Comparison of ENCODE assay signal across 26 mouse cellular contexts in genomic region chr5:5483254-5483858, GRCm38 (mm10). TPM values are rescaled to one million over a fixed set of nuclear protein-coding genes. Genes with fewer than 3 reads are reported as not detected.
A peak's percentile ranks its signal among the peaks of the same experiment; 100 is the strongest.
DNase-seq lines count a peak whose midpoint lies in the region; ATAC-seq and TF ChIP-seq lines count a peak whose summit lies in the region.
"Had no signal": no experiment of that assay in that cellular context is flagged by ENCODE, and none has a peak within 500 bp of the region (broad histone marks: within the 10 kb centered on the region; RNA-seq: fewer than 3 reads in every experiment).

No protein-coding gene starts in this region.

- DNase-seq in embryo, embryonic 10.5 days (ENCODE audit: low spot score): peak; percentile 18
- DNase-seq in embryo, embryonic 10 days (ENCODE audit: low spot score): no peak
- DNase-seq in limb, embryonic 11.5 days (ENCODE audit: low spot score): no peak
- no peak for DNase-seq in limb, embryonic 10.5 days (ENCODE audit: low spot score)
- peak; percentile 84 for DNase-seq in embryonic facial prominence, embryonic 14.5 days (ENCODE audit: low spot score)
- peak; percentile 30 for DNase-seq in limb, embryonic 14.5 days (ENCODE audit: low spot score)
- DNase-seq in spleen, postnatal 4 days (ENCODE audit: low spot score in 2 of 2): no peak
- DNase-seq in spleen, postnatal 14 days (ENCODE audit: low spot score in 2 of 2): no peak
- DNase-seq: adrenal gland, postnatal 10 days; B cell, adult 2 months; cerebellum, adult 11 months; cerebellum, adult 8-10 months; cerebellum, postnatal 14 days; gastrocnemius, postnatal 10 days; heart, adult 2 months; heart, postnatal 14 days had no signal

- 61% methylated on average over 9 of the region's 9 CpGs for WGBS in limb, embryonic 11.5 days
- 77% methylated on average over 9 of the region's 9 CpGs for WGBS in limb, embryonic 10.5 days
- WGBS in embryonic facial prominence, embryonic 14.5 days: 25% methylated on average over 9 of the region's 9 CpGs
- 58% methylated on average over 9 of the region's 9 CpGs for whole genome bisulfite sequencing in limb, embryonic 14.5 days

- no peak for TF ChIP-seq POLR2A in limb, embryonic 14.5 days (IDR thresholded peaks at IDR 0.05; ENCODE audit: borderline replicate concordance, extremely low read depth, insufficient read depth, insufficient read length)

- no peak overlapping the region for H3K27ac ChIP-seq in limb, embryonic 11.5 days (replicated peaks; ENCODE audit: low read depth, low read length)
- no peak overlapping the region for H3K27ac ChIP-seq in limb, embryonic 10.5 days
- H3K27ac ChIP-seq in embryonic facial prominence, embryonic 14.5 days (replicated peaks; ENCODE audit: low read depth, low read length): no peak overlapping the region
- no peak overlapping the region for H3K27ac ChIP-seq in limb, embryonic 14.5 days (replicated peaks; ENCODE audit: low read depth, low read length)
- H3K27ac ChIP-seq: embryonic facial prominence, embryonic 15.5 days; forebrain, embryonic 15.5 days; heart, adult 2 months; heart, embryonic 15.5 days; hindbrain, embryonic 15.5 days had no signal

- H3K4me3 ChIP-seq in limb, embryonic 11.5 days (ENCODE audit: low read depth, low read length): no peak overlapping the region
- H3K4me3 ChIP-seq in limb, embryonic 10.5 days: no peak overlapping the region
- no peak overlapping the region for H3K4me3 ChIP-seq in embryonic facial prominence, embryonic 14.5 days (ENCODE audit: low read depth, low read length)
- H3K4me3 ChIP-seq in limb, embryonic 14.5 days (replicated peaks; ENCODE audit: low read length): no peak overlapping the region
- H3K4me3 ChIP-seq: embryonic facial prominence, embryonic 15.5 days; erythroblast, embryonic 14.5 days; forebrain, embryonic 15.5 days; heart, adult 2 months; heart, embryonic 15.5 days; hindbrain, embryonic 15.5 days had no signal

- H3K4me2 ChIP-seq in limb, embryonic 11.5 days (ENCODE audit: low read depth, severe bottlenecking): no peak overlapping the region
- no peak overlapping the region for H3K4me2 ChIP-seq in embryonic facial prominence, embryonic 14.5 days (ENCODE audit: low read depth, low read length)
- no peak overlapping the region for H3K4me2 ChIP-seq in limb, embryonic 14.5 days (replicated peaks; ENCODE audit: low read depth, low read length, severe bottlenecking)
- H3K4me2 ChIP-seq: embryonic facial prominence, embryonic 15.5 days; forebrain, embryonic 15.5 days; heart, embryonic 11.5 days; heart, embryonic 15.5 days; hindbrain, embryonic 15.5 days had no signal

- no peaks in the 10 kb centered on the region for H3K36me3 ChIP-seq in limb, embryonic 11.5 days (ENCODE audit: control insufficient read depth, insufficient read depth, low read length)
- H3K36me3 ChIP-seq in limb, embryonic 10.5 days: no peaks in the 10 kb centered on the region
- H3K36me3 ChIP-seq in embryonic facial prominence, embryonic 14.5 days (ENCODE audit: control insufficient read depth, insufficient read depth, low read length): no peaks in the 10 kb centered on the region
- H3K36me3 ChIP-seq in limb, embryonic 14.5 days (ENCODE audit: control insufficient read depth, insufficient read depth, low read length): no peaks in the 10 kb centered on the region
- H3K36me3 ChIP-seq: embryonic facial prominence, embryonic 15.5 days; forebrain, embryonic 15.5 days; G1E; heart, embryonic 15.5 days; hindbrain, embryonic 15.5 days had no signal

- H3K4me1 ChIP-seq in limb, embryonic 11.5 days (ENCODE audit: control insufficient read depth, insufficient read depth, low read length): no peaks in the 10 kb centered on the region
- H3K4me1 ChIP-seq in limb, embryonic 10.5 days: no peaks in the 10 kb centered on the region
- no peaks in the 10 kb centered on the region for H3K4me1 ChIP-seq in embryonic facial prominence, embryonic 14.5 days (ENCODE audit: control insufficient read depth, insufficient read depth, low read length)
- no peaks in the 10 kb centered on the region for H3K4me1 ChIP-seq in limb, embryonic 14.5 days (ENCODE audit: control insufficient read depth, insufficient read depth, low read length)
- H3K4me1 ChIP-seq: forebrain, embryonic 15.5 days; heart, embryonic 15.5 days; hindbrain, embryonic 15.5 days had no signal

- ATAC-seq in limb, embryonic 11.5 days (ENCODE audit: insufficient number of reproducible peaks, low FRiP score, low TSS enrichment, low read depth): peak; percentile 65; the same call in 1 of the 2 replicates
- ATAC-seq in embryonic facial prominence, embryonic 14.5 days (ENCODE audit: low read depth): peak; percentile 84
- ATAC-seq in limb, embryonic 14.5 days (ENCODE audit: low FRiP score, low read depth): peak; percentile 74
- ATAC-seq: CD4-positive, CD25-positive, alpha-beta regulatory T cell, adult 4 months; forebrain, embryonic 15.5 days had no signal

- no peaks in the 10 kb centered on the region for H3K27me3 ChIP-seq in limb, embryonic 11.5 days (ENCODE audit: control insufficient read depth, insufficient read depth, low read length)
- H3K27me3 ChIP-seq in limb, embryonic 10.5 days (ENCODE audit: low read depth, poor library complexity, severe bottlenecking): no peaks in the 10 kb centered on the region
- H3K27me3 ChIP-seq in embryonic facial prominence, embryonic 14.5 days (replicated peaks; ENCODE audit: control insufficient read depth, insufficient read depth, low read length): no peaks in the 10 kb centered on the region; the same call in 1 of the 2 replicates
- no peaks in the 10 kb centered on the region for H3K27me3 ChIP-seq in limb, embryonic 14.5 days (ENCODE audit: control insufficient read depth, insufficient read depth, low read length)
- H3K27me3 ChIP-seq: embryonic facial prominence, embryonic 15.5 days; forebrain, embryonic 15.5 days; heart, embryonic 15.5 days; hindbrain, embryonic 15.5 days had no signal

- H3K9ac ChIP-seq in limb, embryonic 11.5 days (ENCODE audit: low read length): no peak overlapping the region
- no peak overlapping the region for H3K9ac ChIP-seq in embryonic facial prominence, embryonic 14.5 days (ENCODE audit: low read depth, low read length)
- H3K9ac ChIP-seq in limb, embryonic 14.5 days (ENCODE audit: low read depth, low read length, severe bottlenecking): no peak overlapping the region
- H3K9ac ChIP-seq: embryonic facial prominence, embryonic 15.5 days; forebrain, embryonic 15.5 days; heart, embryonic 15.5 days; hindbrain, embryonic 15.5 days had no signal

- H3K9me3 ChIP-seq in limb, embryonic 11.5 days (ENCODE audit: control insufficient read depth, low read length): no peaks in the 10 kb centered on the region
- H3K9me3 ChIP-seq in limb, embryonic 10.5 days (replicated peaks): no peaks in the 10 kb centered on the region
- no peaks in the 10 kb centered on the region for H3K9me3 ChIP-seq in embryonic facial prominence, embryonic 14.5 days (ENCODE audit: control insufficient read depth, low read length)
- H3K9me3 ChIP-seq in limb, embryonic 14.5 days (ENCODE audit: control insufficient read depth, low read length): no peaks in the 10 kb centered on the region
- H3K9me3 ChIP-seq: embryonic facial prominence, embryonic 15.5 days; forebrain, embryonic 15.5 days; G1E; heart, embryonic 15.5 days; hindbrain, embryonic 15.5 days had no signal

RNA-seq across cellular contexts. Expression of gene 1700015F17Rik, which starts 4.4 kb away (rescaled TPM):
- not detected in 2 replicates for polyA plus RNA-seq in limb, embryonic 11.5 days (2014; fragmentation: Nextera tagmentation; extraction: Ambion mirVana)
- not detected in 2 replicates for polyA plus RNA-seq in limb, embryonic 10.5 days (2016; fragmentation: Nextera tagmentation; extraction: Ambion mirVana)
- not detected in 2 replicates for polyA plus RNA-seq in embryonic facial prominence, embryonic 14.5 days (2014; fragmentation: Nextera tagmentation; extraction: Ambion mirVana)
- polyA plus RNA-seq in limb, embryonic 14.5 days (2012; rRNA removed): not detected in 2 replicates
- not detected in 2 replicates for polyA plus RNA-seq in limb, embryonic 14.5 days (2014; fragmentation: Nextera tagmentation; extraction: Ambion mirVana)
- polyA plus RNA-seq: brain, embryonic 14.5 days; CD4-positive, CD25-positive, alpha-beta regulatory T cell, adult 4 months; embryonic facial prominence, embryonic 15.5 days; erythroblast, embryonic 14.5 days; forebrain, embryonic 11.5 days; forebrain, embryonic 15.5 days; G1E; heart, adult 2 months; heart, embryonic 11.5 days; heart, embryonic 15.5 days; hindbrain, embryonic 15.5 days had no signal

RNA-seq across cellular contexts. Expression of gene Cldn12, which starts 31.4 kb away (rescaled TPM):
- polyA plus RNA-seq in limb, embryonic 11.5 days (2014; fragmentation: Nextera tagmentation; extraction: Ambion mirVana): 22.0 and 25.0 TPM in 2 replicates
- polyA plus RNA-seq in limb, embryonic 10.5 days (2016; fragmentation: Nextera tagmentation; extraction: Ambion mirVana): 25.7 and 29.8 TPM in 2 replicates
- 15.6 and 16.1 TPM in 2 replicates for polyA plus RNA-seq in embryonic facial prominence, embryonic 14.5 days (2014; fragmentation: Nextera tagmentation; extraction: Ambion mirVana)
- polyA plus RNA-seq in limb, embryonic 14.5 days (2012; rRNA removed): 20.2 and 22.9 TPM in 2 replicates
- polyA plus RNA-seq in limb, embryonic 14.5 days (2014; fragmentation: Nextera tagmentation; extraction: Ambion mirVana): 13.6 and 15.8 TPM in 2 replicates
- polyA plus RNA-seq: erythroblast, embryonic 14.5 days had no signal

Comparison
In these comparisons a context has a peak if more than half of its experiments do, and no peak if none do; other contexts are left out.
1. DNase-seq: peak in embryo, embryonic 10.5 days (single experiment), embryonic facial prominence, embryonic 14.5 days (single experiment) and limb, embryonic 14.5 days (single experiment); none in embryo, embryonic 10 days (single experiment), limb, embryonic 11.5 days (single experiment), limb, embryonic 10.5 days (single experiment), spleen, postnatal 4 days (0 of 2) and spleen, postnatal 14 days (0 of 2).
2. Peak in every context shown above with its lines, with median percentiles within 50 percentile points of each other: ATAC-seq.